Mouse (Mus musculus): ENCODE results near the gene Lsr. TPM values are rescaled to one million over a fixed set of nuclear protein-coding genes. Genes with fewer than 3 reads are reported as not detected.

Lsr gene
- polyA plus RNA-seq, 1 experiment from 2014 or later: 99.6 TPM

GRCm38 (mm10) chr7:30957367-30957783 is 15.9 kb downstream of the Lsr start:
- Histone ChIP-seq H3K27ac (ENCODE audit: low read length) (peak overlapping the region; percentile 98), H3K9ac (ENCODE audit: low read length) (peak overlapping the region; percentile 100), H3K36me3 (ENCODE audit: control insufficient read depth, insufficient read depth, low read length) (peaks cover 32% of the 10 kb centered on the region), H3K4me1 (ENCODE audit: control insufficient read depth, insufficient read depth, low read length) (peaks cover 27% of the 10 kb centered on the region), H3K4me3 (replicated peaks; ENCODE audit: low read length) (peak overlapping the region; percentile 79), H3K27me3 (ENCODE audit: control insufficient read depth, insufficient read depth, low read length) (no peaks in the 10 kb centered on the region), H3K9me3 (replicated peaks; ENCODE audit: control insufficient read depth, low read length) (no peaks in the 10 kb centered on the region), H3K4me2 (ENCODE audit: low read depth, low read length) (peak overlapping the region; percentile 84)
- WGBS: under 1% methylated on average over 43 of the region's 43 CpGs
- ATAC-seq (ENCODE audit: insufficient read depth, low FRiP score): peak; percentile 78

- peak within 1 kb of the TSS; percentile 100 for H3K9ac ChIP-seq (ENCODE audit: low read length)
- peaks cover 32% of the 10 kb centered on the region for H3K36me3 ChIP-seq (ENCODE audit: control insufficient read depth, insufficient read depth, low read length)
- H3K4me2 ChIP-seq (ENCODE audit: low read depth, low read length): peak within 1 kb of the TSS; percentile 84
- H3K9me3 ChIP-seq (replicated peaks; ENCODE audit: control insufficient read depth, low read length): no peaks in the 10 kb centered on the region
- H3K27ac ChIP-seq (ENCODE audit: low read length): peak within 1 kb of the TSS; percentile 98
- WGBS: under 1% methylated on average over 64 of the region's 82 CpGs
- H3K4me1 ChIP-seq (ENCODE audit: control insufficient read depth, insufficient read depth, low read length): peaks cover 27% of the 10 kb centered on the region
- H3K4me3 ChIP-seq (replicated peaks; ENCODE audit: low read length): peak within 1 kb of the TSS; percentile 79
- peak; percentile 68; the same call in 1 of the 2 replicates for ATAC-seq (ENCODE audit: insufficient read depth, low FRiP score)
- no peaks in the 10 kb centered on the region for H3K27me3 ChIP-seq (ENCODE audit: control insufficient read depth, insufficient read depth, low read length)
These were observed 16.4 kb downstream of the Lsr start, which contains the start of gene Usf2 for GRCm38 (mm10) chr7:30956756-30957366. Gene Usf2, minus strand, starts transcription at chr7:30956803.

- Histone ChIP-seq H3K27me3 (ENCODE audit: control insufficient read depth, insufficient read depth, low read length) (no peaks in the 10 kb centered on the region), H3K27ac (ENCODE audit: low read length) (peak overlapping the region; percentile 98), H3K9ac (ENCODE audit: low read length) (peak overlapping the region; percentile 100), H3K36me3 (ENCODE audit: control insufficient read depth, insufficient read depth, low read length) (peaks cover 30% of the 10 kb centered on the region), H3K9me3 (replicated peaks; ENCODE audit: control insufficient read depth, low read length) (no peaks in the 10 kb centered on the region), H3K4me3 (replicated peaks; ENCODE audit: low read length) (peak overlapping the region; percentile 79), H3K4me1 (ENCODE audit: control insufficient read depth, insufficient read depth, low read length) (peaks cover 27% of the 10 kb centered on the region), H3K4me2 (ENCODE audit: low read depth, low read length) (peak overlapping the region; percentile 84)
- under 1% methylated on average over 28 of the region's 49 CpGs for WGBS
- peak; percentile 21; the same call in 1 of the 2 replicates for ATAC-seq (ENCODE audit: insufficient read depth, low FRiP score)
These were observed 16.9 kb downstream of the Lsr start for GRCm38 (mm10) chr7:30956357-30956751.

GRCm38 (mm10) chr7:30955584-30956356 is 17.5 kb downstream of the Lsr start:
- Histone ChIP-seq H3K36me3 (ENCODE audit: control insufficient read depth, insufficient read depth, low read length) (peaks cover 27% of the 10 kb centered on the region), H3K4me2 (ENCODE audit: low read depth, low read length) (peak overlapping the region; percentile 84), H3K4me3 (replicated peaks; ENCODE audit: low read length) (peak overlapping the region; percentile 79), H3K27ac (ENCODE audit: low read length) (peak overlapping the region; percentile 98), H3K9me3 (replicated peaks; ENCODE audit: control insufficient read depth, low read length) (no peaks in the 10 kb centered on the region), H3K4me1 (ENCODE audit: control insufficient read depth, insufficient read depth, low read length) (peaks cover 27% of the 10 kb centered on the region), H3K9ac (ENCODE audit: low read length) (peak overlapping the region; percentile 100), H3K27me3 (ENCODE audit: control insufficient read depth, insufficient read depth, low read length) (no peaks in the 10 kb centered on the region)
- WGBS: under 1% methylated on average over 63 of the region's 64 CpGs
- peak; percentile 67 for ATAC-seq (ENCODE audit: insufficient read depth, low FRiP score)

- peak overlapping the region; percentile 100 for H3K9ac ChIP-seq (ENCODE audit: low read length)
- no peaks in the 10 kb centered on the region for H3K9me3 ChIP-seq (replicated peaks; ENCODE audit: control insufficient read depth, low read length)
- peak overlapping the region; percentile 84 for H3K4me2 ChIP-seq (ENCODE audit: low read depth, low read length)
- ATAC-seq (ENCODE audit: insufficient read depth, low FRiP score): no peak
- H3K36me3 ChIP-seq (ENCODE audit: control insufficient read depth, insufficient read depth, low read length): peaks cover 27% of the 10 kb centered on the region
- no peaks in the 10 kb centered on the region for H3K27me3 ChIP-seq (ENCODE audit: control insufficient read depth, insufficient read depth, low read length)
- 0 out of 2 replicates have a peak overlapping the region, but pooled peaks have one; percentile 98 for H3K27ac ChIP-seq (ENCODE audit: low read length)
- 76% methylated on average over 12 of the region's 12 CpGs for WGBS
- peak overlapping the region; percentile 79 for H3K4me3 ChIP-seq (replicated peaks; ENCODE audit: low read length)
- H3K4me1 ChIP-seq (ENCODE audit: control insufficient read depth, insufficient read depth, low read length): peaks cover 27% of the 10 kb centered on the region
These were observed 18.2 kb downstream of the Lsr start for GRCm38 (mm10) chr7:30954971-30955520.

- no peak overlapping the region for H3K27ac ChIP-seq (ENCODE audit: low read length)
- no peaks in the 10 kb centered on the region for H3K27me3 ChIP-seq (ENCODE audit: control insufficient read depth, insufficient read depth, low read length)
- ATAC-seq (ENCODE audit: insufficient read depth, low FRiP score): no peak
- H3K9ac ChIP-seq (ENCODE audit: low read length): no peak overlapping the region
- H3K9me3 ChIP-seq (replicated peaks; ENCODE audit: control insufficient read depth, low read length): no peaks in the 10 kb centered on the region
- peaks cover 26% of the 10 kb centered on the region for H3K36me3 ChIP-seq (ENCODE audit: control insufficient read depth, insufficient read depth, low read length)
- H3K4me3 ChIP-seq (replicated peaks; ENCODE audit: low read length): no peak overlapping the region
- peaks cover 27% of the 10 kb centered on the region for H3K4me1 ChIP-seq (ENCODE audit: control insufficient read depth, insufficient read depth, low read length)
- WGBS: 61% methylated on average over 3 of the region's 3 CpGs
- no peak overlapping the region for H3K4me2 ChIP-seq (ENCODE audit: low read depth, low read length)
These were observed 19.2 kb downstream of the Lsr start for GRCm38 (mm10) chr7:30954036-30954435.

- Histone ChIP-seq H3K27ac (ENCODE audit: low read length) (no peak overlapping the region), H3K4me3 (replicated peaks; ENCODE audit: low read length) (no peak overlapping the region), H3K9me3 (replicated peaks; ENCODE audit: control insufficient read depth, low read length) (no peaks in the 10 kb centered on the region), H3K9ac (ENCODE audit: low read length) (no peak overlapping the region), H3K36me3 (ENCODE audit: control insufficient read depth, insufficient read depth, low read length) (peaks cover 23% of the 10 kb centered on the region), H3K4me1 (ENCODE audit: control insufficient read depth, insufficient read depth, low read length) (peaks cover 24% of the 10 kb centered on the region), H3K27me3 (ENCODE audit: control insufficient read depth, insufficient read depth, low read length) (no peaks in the 10 kb centered on the region), H3K4me2 (ENCODE audit: low read depth, low read length) (no peak overlapping the region)
- ATAC-seq (ENCODE audit: insufficient read depth, low FRiP score): no peak
- WGBS: 78% methylated on average over 6 of the region's 6 CpGs
These were observed 19.8 kb downstream of the Lsr start for GRCm38 (mm10) chr7:30953459-30953858.

- Histone ChIP-seq H3K4me1 (ENCODE audit: control insufficient read depth, insufficient read depth, low read length) (peaks cover 17% of the 10 kb centered on the region), H3K36me3 (ENCODE audit: control insufficient read depth, insufficient read depth, low read length) (peaks cover 23% of the 10 kb centered on the region), H3K27me3 (ENCODE audit: control insufficient read depth, insufficient read depth, low read length) (no peaks in the 10 kb centered on the region), H3K4me3 (replicated peaks; ENCODE audit: low read length) (no peak overlapping the region), H3K9ac (ENCODE audit: low read length) (no peak overlapping the region), H3K9me3 (replicated peaks; ENCODE audit: control insufficient read depth, low read length) (no peaks in the 10 kb centered on the region), H3K4me2 (ENCODE audit: low read depth, low read length) (no peak overlapping the region), H3K27ac (ENCODE audit: low read length) (no peak overlapping the region)
- ATAC-seq (ENCODE audit: insufficient read depth, low FRiP score): no peak
- 92% methylated on average over 16 of the region's 16 CpGs for WGBS
These were observed 20.6 kb downstream of the Lsr start for GRCm38 (mm10) chr7:30952441-30953265.
